Mouse (Mus musculus) cerebellum, adult 9-11 months (tissue): Measurements from ENCODE around the gene Prune2.

Source experiments
- DNase-seq: peaks from one replicate; pipeline ENCODE4 v3.0.0; 2022

The Prune2 gene

DNA sequence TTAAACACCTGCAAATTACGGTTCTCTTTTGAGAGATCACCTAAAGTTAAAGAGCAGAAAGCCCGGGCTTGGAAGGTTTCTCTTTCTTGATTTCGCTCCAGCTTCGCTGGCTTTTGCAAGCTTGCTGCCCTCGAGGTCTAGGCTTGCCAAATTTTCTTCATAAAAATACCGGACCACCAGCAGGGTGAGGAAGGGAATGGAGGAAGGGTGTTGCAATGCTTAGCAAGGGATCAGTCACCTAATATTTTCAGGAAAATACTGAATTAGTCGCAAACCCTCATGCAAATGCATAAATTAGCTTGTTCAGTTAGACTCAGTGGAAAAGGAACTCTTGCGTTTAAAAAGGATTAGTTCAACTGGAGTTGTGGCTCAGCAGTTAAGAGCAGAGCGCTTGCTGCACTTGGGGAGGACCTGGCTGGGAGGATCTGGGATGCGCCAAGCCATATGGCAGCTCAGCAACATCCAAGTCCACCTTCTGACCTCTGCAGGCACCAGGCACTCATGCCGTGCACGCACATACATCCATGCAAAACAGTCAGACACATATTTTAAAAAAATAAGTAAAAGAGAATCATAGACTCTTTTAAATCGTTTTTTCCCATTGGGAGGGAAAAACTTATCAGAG, 259.1 kb downstream of the Prune2 start:
- DNase-seq = peak; percentile 75

DNA sequence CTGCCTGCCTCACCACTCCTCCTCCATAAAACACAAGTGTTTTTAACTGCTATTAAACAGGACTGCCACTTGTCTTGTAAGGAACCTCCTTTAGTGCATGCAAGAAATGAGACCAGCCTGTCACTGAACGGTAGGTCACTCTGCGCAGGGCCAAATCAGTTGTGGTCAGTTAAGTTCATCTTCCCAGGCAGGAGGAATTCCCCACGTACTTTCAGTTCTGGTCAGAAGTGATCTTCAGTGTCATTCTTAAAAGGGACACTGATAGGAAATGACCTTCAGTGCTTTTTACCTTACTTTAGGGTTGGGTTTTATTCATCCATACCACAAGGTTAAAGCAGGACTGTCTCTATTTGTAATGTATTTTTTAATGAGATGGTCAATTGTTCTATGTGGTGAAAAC, 262.3 kb downstream of the Prune2 start:
- no peak for DNase-seq

DNA sequence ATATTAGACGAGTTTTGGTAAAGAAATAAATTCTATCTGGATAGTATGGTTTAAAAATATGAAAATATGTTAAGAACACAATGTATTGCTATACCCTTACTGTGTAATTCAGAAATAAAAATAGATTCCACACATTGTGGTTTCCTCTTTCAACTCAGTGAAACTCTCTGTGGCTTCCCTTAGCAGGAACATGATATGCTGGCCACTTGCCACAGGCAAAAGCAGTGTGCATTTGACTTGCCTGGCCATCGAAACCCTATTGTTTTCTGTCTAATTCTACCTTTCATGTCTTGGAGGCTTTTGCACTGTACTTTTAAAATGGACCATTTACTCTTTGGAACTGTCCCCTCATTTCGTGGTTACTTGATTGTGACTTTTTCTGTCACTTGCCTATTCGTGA, 267.9 kb downstream of the Prune2 start:
- no peak for DNase-seq

DNA sequence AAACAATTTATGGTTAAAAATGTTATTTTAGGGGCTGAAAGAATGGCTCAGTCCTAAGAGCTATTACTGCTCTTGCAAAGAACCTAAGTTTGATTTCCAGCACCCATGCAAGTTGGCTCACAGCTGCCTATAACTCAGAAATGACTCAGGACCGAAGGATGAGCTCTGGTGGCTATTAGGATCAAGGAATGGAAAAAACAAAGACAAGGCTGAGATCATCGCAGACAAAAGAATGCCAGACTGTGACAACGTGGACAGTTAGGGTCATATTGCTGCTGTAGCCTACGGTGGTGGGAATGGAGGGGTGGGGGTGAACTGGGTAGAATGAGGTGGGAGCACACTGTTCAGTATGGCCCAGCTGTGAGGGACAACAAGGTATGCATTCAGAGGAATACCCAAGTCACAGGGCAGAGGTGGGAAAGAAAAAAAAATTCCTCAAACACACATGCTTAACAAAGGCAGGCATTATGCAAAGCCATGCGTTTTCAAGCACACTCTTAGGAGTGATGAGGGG, 269.7 kb downstream of the Prune2 start:
- DNase-seq = no peak

DNA sequence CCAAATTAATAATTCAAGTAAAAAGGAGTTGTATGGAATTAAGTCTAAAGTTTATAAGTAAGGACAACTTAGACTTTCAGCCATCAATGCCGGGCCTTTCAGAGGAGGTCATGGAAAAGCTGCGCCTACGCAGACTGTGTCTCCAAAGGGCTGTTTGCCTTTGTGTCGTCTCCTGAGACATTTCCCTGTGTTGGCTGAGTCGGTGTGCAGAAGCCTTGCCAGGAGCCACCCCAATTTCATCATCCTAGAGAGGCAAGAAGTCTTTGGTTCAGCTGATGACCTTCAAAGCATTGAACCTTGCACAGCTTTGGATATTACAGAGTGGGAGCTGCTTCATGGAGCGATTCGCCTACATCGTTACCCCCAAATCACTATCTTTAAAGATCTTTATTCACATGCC, 270.2 kb downstream of the Prune2 start:
- DNase-seq = no peak

DNA sequence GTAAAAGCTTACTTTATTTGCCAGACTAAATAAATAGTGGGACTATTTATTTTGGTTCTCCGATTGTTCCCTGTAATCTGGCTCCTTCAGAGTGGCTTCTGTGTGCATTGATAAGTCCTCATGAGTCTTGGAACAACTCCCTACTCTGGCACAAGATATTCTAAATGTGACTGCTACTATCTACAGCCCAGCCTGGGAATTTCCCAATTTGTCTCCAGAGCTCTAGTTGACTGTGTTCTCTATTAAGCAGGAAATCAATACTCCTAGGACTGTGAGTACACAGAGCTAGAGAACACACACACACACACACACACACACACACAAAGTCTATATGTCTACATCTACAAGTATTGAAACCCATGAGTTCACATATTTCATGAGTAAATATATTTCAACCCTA, 274.1 kb downstream of the Prune2 start:
- no peak for DNase-seq

DNA sequence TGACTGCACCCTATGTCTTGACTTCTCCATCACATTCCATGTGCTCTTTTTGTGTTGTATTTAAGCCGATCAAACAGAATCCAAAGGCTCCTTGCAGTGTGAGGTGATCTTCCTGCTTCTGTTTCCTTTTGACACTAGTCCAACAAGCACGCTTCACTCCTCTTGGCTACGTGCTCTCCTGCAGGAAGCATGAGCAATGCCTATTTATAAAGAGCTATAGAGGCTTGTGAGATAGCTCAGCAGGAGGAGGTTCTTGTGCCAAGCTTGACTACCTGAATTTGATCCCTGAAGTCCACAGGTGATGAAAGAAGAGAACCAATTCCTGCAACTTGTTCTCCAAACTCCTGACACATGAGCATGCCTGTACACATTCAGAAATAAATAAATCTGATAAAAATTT, 282.6 kb downstream of the Prune2 start:
- DNase-seq = peak; percentile 87

DNA sequence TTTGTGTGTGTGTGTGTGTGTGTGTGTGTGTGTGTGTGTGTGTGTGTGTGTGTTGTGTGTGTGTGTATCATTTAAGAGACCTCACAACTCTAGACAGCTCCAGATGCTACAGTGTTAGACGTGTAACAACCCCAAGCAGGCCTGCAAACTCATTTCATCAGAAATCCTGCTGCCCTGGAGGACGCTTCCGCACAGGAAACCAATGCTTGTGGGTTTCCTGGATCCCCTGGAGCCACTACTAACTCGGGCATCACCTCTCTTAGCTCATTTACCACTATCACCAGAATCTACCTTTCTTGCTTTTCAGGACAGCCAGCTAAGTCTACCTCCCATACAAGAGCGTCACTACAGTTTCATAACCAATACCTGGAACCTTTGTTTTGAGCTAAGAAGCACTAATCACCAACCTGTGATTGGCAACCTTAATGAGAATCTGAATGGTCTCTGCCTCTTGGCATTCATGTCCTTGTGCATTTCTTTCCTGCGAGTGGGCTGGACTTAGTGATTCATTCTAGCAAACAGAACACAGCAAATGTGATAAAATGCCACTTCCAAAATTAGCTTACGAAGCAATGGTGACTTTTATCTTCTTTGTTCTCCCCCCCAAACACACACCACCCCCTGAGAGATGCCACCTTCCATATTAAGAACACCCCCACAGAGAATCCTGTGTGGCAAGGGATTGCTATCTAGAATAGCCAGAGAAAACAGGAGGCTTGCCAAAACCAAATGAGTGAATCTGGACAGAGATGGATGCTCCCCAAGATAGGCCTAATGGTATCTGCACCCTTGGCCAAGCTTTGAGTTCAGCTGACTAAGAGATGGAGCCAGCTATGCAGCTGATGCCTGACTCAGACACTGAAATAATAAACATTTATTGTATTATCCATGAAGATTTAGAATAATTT, 284.5 kb downstream of the Prune2 start:
- DNase-seq = peak; percentile 86

DNA sequence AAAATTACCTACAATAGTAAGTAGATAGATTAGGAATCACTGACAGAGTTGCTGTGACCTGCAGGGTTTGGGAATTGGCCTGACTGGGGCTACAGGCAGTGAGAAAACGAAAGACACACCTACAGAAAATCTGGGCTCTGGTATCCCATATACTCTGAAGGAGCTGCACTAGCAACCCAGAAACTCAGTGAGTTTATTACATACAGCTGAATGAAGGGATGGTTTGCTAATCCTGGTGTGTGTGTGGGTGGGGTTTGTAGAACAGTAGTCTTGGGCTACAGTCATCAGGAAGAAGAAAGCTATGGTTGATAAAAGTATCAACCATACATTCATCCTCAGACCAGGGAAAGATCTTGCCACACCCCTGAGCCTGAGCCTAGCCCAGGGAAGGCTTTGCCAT, 285.3 kb downstream of the Prune2 start:
- DNase-seq = no peak

DNA sequence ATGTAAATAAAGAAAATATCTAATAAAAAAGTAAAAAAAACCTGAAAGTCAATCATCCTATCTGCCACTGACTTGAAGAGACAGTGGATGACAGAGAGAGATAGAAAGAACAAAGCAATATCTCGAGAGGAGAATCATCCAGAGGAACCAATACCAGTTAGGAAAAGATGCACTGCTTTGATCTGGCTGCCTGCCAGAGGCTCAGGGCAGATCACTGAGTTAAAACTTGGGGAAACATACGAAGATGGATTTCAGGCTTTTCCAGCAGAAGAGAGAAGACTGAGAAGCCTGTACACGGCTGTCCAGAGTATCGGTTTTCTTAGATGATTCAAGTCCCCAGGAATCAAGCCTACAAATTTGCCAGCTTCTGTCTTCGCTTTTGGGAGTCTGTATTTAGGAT, 287.0 kb downstream of the Prune2 start:
- no peak for DNase-seq

DNA sequence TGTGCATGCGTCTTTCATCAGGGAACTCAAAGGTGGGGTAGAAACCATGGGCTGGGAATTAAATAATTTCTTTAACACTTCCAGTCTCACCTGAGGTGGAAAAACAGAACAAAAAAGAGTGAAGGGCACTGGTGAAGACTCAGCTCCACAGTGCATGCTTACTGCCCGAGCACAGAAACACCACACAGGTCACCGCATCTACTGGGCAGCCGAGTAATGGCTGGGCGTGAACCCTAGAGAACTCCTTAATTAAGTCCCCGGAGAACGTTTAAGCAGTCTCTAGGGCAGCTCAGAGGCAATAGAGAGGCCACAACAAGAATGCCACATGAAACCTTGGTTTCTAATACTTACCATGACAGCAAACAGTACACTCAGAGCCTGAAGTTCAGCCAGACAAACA, 288.6 kb downstream of the Prune2 start:
- no peak for DNase-seq

DNA sequence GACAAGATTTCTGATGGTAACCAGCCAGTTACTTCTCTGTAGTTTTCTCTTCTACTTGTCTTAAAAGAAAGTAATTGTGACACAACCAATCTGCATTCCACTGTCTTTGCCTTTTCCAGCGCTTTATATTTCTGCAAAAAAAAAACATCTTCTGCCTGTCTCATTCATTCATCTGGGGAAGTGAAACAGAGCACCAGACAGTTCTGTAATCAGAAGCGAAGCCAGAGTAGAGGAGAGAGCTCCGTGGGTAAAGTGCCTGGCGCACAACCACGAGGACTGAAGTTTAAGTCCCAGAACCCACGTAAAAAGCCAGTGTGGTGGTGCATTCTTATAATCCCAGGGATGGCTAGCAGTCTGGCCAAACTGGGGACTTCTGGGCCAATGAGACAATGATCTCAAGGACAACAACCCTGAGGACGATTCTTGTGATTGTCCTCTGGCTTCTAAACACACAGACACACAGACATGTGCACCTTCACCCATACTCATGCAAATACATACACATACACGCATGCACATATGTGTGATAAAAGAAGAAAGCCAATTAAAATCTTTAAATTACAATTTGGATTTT, 291.5 kb downstream of the Prune2 start:
- DNase-seq = no peak

DNA sequence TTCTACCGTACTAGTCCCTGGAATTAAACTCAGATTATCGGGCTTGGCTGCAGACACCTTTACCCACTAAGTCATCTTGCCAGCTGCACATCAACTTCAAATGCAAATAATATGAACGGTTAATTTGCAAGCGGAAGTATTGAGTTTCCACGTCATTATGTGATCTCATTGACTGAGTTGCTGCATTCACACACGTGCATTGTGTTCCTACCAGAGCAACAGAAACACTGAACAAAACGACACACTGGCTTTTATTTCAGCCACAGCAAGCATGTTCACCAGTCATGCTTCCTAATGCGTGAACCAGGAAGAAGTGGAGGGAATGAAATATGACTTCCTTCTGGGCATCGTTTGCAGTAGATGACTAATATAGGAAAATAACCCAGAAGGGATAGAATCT, 293.8 kb downstream of the Prune2 start:
- no peak for DNase-seq

DNA sequence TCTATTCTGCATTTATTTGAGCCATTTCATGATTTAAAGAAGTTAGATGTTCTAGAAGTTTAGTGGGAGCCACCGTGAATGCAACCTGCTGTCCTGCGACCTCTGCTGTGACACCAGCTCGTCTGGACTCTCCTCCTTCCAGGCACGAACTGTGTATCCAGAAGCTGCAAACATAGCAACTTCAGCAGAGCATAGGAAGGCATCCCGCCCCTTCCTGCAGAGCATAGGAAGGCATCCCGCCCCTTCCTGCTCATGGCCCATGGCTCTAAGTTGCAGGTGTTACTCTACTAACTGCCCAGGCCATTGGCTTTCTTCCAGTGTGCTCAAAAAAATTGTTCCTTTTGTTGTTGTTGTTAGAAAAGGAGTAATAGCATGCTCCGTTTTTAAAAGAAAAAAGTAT, 294.9 kb downstream of the Prune2 start:
- DNase-seq = no peak

DNA sequence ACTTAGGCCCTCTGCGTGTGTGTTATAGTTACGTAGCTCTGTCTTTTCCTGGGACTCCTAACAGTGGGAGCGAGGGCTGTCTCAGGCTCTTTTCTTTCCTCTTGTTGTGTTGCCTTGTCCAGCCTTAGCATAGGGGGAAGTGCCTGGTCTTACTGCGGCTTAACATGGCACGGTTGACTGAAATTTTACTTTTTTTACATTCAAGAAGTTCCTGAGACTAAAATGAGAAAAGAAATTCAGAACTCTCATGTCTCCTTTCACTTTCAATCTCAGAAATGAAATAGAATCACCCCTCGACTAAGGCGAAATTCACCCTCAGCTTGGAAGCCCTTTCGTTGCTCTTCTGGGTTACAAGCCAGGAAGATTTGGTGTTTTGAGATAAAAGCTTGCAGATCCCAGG, 295.5 kb downstream of the Prune2 start:
- DNase-seq = no peak

DNA sequence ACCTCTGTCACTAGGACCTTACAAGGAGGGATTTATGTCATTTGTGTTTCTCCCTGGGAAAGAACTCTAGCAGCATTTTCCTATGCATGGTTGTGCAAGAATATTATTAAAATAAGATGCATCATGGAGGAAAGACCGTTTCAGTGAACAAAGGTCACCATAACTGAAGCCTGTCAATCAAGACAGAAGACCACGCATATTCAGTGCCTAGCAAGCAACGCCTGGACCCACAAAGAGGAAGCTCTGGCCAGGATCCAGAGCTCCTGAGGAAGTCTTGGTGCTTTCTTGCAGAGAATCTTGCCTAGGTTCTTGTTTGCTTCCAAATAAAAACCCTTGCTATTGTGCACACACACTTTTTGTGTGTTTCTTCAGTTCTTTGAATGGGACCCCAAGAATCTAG, 296.9 kb downstream of the Prune2 start:
- DNase-seq = no peak

DNA sequence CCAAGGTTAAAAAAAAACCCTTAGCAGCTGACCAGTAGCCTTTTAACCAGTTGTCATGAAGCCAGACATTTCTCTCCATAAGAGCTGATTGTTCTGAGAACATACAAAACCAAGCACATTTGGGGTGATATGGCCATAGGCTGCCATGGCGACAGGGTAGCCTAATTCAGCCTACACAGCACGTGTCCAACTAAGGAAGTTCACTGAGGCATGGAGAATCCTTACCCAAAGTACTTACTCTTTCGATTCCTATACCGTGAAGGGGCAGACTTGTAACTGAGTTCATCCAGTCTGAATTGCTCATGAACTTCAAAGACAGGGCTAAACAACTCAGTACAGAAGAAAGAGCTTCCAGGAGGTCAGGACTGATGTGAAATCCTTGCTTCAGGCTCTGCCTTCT, 299.6 kb downstream of the Prune2 start:
- DNase-seq = no peak

DNA sequence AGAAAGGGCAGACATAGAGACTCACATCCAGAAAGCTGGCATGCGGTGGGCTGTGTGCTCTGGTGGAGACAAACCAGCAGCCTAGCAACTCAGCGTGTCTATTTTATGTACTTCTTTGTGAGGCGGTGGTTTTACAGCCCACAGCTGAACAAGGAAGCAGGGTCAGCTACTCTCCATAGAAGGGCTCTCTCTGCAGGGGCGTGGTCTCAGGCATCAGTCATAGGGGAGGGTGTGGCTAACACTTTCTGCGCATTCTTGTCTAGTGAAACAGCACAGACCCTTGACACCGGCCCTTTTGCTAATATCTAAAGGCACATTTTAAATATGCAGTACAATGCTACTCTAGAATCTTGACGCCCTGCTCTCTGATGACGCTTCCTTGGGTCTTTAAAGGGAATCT, 300.5 kb downstream of the Prune2 start:
- DNase-seq = no peak

DNA sequence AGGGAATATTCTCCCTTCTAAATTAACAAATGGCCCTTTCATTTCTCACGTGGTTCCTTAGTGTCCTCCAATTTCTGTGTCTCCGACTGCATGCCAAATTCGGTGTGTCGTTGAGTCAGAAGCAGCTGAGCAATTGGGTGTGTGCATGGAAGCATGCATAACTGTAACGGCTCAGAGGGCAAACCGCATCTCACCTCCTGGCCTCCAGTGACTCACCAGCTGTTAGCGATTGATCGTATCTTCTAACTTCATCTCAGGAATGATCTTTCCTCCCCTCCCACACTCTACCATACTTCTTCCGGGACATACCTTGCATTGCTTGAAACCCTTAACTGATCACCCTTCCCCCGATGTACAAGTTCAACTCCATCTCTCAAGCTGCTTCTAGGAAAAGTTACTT, 300.9 kb downstream of the Prune2 start:
- DNase-seq = no peak

DNA sequence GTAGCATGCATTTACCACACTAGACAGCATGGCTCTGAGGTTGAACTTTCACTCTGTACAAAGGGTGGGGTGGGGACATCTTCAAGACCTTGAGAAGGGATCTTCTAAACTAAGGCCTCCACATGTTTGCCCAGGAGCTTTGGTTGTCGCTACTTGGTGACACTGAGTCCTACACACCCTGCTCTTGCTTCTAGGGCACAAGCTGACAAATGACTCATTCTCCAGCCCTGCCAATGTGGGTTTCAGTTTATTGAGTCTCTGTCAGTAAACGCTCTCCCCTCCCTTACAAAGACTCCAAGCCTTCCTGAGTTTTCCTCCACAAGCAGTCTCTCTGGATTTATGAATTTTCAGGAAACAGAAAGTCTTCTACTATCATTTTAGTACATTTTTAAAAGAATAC, 307.3 kb downstream of the Prune2 start:
- no peak for DNase-seq

DNA sequence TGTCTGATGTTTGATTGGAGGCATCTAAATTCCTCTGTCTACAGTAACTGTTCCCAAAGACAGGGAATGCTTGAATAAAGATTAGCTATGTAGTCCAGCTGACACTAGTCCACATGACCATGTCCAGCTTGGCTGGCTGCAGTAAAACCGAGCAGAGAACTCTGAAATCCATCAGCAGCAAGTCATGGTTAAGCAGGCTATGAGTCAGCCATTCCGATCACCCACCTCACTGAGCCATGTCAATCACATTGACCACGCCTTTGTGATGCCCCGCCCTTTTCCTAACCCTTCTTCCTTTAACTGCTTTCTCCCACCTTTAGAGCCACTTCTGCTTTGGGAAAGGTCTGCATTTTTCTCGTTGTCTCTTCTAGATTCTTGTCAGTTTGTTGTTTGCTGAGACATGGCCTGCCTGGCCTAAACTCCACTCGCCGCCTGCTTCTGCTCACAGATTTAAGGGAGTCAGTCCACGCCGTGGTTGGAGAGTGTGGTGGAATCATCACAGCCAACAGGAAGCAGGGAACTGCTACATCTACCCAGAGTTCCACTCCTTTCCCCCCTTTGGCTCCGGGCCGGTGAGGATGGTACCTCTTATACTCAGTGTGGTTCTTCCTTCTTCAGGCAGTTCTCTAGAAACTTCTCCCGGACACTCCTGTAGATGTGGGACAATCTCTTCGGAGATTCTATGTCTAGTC, 307.9 kb downstream of the Prune2 start:
- no peak for DNase-seq

DNA sequence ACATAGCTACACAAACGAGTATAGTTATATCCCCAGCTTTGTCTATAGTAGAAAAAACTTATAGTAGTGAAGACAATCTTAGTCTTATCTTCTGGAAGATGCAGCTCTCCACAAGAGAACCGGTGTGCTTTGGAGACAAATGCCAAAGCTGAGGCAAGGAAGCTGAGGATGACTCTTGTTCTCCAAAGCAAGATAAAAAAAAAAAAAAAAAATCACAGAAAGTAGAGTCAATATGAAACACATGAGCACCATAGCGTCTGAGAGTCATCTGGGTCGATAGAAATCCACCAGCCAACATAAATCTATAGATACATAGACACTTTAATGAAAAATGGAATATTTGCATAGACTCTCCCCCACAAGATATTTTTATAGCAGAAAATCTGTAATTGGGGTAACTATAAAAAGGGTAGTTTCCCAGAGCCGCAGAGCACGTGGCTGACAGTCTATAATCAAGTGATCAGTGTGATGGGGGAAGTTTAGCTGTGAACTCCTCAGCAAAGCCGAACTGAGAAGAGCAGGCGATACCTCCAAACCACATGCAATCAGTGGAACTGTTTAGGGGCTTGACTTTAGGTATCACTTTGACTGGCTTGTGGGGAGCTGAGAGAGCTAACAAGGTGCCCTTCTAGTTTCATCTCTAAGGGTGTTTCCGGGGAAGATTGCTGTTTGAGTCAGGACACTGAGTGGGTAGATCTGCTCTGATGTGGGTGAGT, 308.7 kb downstream of the Prune2 start:
- no peak for DNase-seq

DNA sequence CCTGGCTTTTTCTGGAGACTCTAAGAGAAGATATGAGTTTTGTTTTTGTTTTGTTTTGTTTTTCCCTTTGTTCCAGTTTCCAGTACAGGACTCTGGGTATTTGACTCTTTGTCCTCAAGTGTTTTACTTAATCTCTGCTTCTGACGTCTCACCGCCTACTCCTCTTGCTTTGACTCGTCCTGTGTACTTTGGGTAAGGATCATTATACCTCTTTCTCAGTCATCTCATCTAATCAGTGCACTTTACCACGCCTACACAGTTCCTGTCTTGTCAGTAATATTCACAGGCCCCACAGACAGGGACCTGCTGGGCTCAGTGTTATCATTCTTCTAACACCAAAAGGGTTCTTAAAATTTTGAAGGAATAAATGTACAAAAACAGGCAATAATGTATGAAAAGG, 312.8 kb downstream of the Prune2 start:
- no peak for DNase-seq
